Mouse (Mus musculus) T-helper 2 cell (primary cell): ENCODE results near the gene Nfia.

Experiments
- in situ Hi-C: fragments of 300-600 bp; cut with MboI, MseI; formaldehyde crosslinking; loops from one replicate; pipeline ENCODE4 v1.15.1; 2025; ENCODE audit warnings: high pct_unique_total_duplicates

The Nfia gene

DNA sequence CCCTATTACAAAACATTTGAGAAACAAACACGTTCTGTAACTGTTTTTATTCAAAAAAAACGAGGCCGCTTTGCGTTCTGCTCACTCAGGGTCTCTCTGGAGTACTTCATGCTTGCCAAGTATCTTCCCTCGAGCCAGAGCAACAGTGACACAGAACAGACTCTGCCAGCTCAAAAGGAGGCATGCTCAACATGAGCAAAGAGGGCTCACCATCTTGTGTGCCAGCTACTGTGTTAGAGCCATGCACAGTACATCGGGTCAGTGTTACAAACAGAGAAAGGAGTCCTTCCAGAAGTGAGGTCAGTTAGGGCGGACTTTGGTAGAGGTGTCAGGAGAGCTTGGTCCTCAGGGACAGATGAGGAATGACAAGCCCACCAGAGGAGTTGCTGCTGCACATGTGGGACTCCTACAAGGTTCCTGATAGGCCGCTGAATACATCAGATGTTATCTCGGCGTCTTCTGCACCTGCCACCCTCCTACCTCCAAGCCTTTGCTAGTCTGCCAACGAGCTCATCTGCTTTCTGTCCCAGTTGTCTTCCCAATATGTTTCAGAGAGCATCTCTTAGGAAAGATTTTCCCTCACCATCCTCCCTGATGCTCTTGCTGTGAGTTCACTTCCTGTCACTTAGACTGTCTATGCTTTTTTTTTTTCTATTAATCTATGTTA, 224.8 kb downstream of the Nfia start:
- in situ Hi-C loops, result no loop called here

- in situ Hi-C loops, result no loop called here
These were observed 229.7 kb downstream of the Nfia start for GRCm38 (mm10) chr4:98002206-98002605.

DNA sequence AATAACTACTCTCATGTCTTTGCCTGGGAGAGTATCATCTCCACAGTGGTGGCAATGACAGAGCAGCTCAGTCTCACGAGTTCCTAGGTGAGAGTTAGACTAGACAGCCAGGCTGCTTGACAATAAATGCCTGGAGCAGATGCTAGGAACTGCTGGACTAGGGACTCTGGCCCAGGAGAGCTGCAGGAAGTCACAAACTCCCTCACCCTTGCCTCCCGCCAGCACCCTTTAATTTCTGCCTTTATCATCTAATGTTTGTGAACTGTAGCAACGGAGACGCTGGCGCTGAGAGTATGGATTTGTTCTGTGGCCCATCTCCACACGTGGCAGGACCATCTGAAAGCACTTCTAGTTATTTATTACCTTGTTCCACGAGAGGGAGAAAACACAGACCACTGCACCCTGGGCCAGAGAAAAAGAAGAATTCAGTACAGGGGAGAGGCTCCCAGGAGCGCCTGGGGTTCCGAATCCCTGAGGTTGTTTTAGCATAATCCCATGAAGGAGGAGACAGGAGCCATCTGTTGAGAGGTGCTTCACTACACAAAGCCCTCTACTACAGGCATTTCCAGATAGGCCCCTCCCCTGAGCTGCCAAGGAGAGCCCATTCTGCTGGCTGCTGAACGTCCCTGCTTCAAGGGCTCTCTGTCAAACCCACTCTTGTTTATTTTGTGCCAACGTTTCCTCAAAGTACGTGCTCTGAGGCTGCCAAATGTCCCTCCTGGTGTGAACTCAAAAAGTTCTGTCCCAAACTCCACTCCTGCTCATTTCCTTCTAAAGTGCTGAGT, 231.0 kb downstream of the Nfia start:
- in situ Hi-C loops, result no loop called here

GRCm38 (mm10) chr4:98004108-98004625, 231.6 kb downstream of the Nfia start:
- in situ Hi-C loops, result no loop called here

GRCm38 (mm10) chr4:98004986-98005385, 232.5 kb downstream of the Nfia start:
- in situ Hi-C loops, result no loop called here

DNA sequence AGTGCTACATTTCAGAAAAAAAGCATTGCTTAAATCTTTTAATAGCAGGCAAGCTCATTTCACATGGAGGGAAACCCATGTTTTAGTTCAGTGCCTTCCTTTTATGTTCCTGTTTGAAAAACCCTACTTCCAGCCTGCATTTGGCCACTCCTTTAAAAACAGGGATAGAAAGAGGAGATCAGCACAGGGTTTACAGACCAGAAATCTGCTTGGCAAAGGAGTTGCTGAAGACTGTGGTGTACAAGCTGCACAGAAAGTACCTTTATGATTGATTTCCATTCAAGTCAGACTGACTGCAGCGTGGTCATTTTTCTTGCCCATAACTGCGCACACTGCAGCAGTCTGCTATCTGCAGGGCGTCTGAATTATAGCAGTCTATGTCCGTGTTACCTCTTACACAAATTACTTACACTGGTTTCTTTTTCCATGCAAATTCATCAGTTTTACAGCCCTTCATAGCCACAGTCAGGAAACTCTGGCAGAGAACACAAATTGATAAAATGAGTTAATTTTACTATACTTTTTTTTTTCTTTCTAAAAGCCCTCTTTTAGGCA, 236.4 kb downstream of the Nfia start:
- in situ Hi-C loops, result no loop called here

GRCm38 (mm10) chr4:98009966-98010365, 237.4 kb downstream of the Nfia start:
- in situ Hi-C loops, result no loop called here

DNA sequence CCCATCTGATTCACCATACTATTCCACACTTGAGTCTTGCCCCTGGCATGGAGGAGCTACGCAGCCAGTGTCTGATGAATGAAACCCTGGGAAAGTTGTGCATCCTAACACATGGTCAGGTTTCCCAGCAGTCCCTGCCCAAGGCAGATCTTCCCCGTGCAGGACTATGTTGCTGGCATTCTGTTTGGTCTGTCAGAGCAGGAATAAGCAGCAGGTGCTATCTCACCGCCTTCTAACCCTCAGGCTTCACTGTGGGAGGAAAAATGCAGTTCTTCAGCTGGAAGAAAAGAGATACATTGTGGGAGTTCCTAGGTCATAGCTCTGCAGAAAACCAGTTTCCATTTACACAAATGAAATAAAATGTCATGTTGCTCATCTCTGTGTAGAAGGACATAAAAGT, 247.3 kb downstream of the Nfia start:
- in situ Hi-C loops, result no loop called here

- in situ Hi-C loops, result no loop called here
These were observed 248.3 kb downstream of the Nfia start for GRCm38 (mm10) chr4:98020836-98021235.

GRCm38 (mm10) chr4:98023245-98023792, 250.8 kb downstream of the Nfia start:
- in situ Hi-C loops, result no loop called here

GRCm38 (mm10) chr4:98027412-98027811, 254.9 kb downstream of the Nfia start:
- in situ Hi-C loops, result no loop called here

DNA sequence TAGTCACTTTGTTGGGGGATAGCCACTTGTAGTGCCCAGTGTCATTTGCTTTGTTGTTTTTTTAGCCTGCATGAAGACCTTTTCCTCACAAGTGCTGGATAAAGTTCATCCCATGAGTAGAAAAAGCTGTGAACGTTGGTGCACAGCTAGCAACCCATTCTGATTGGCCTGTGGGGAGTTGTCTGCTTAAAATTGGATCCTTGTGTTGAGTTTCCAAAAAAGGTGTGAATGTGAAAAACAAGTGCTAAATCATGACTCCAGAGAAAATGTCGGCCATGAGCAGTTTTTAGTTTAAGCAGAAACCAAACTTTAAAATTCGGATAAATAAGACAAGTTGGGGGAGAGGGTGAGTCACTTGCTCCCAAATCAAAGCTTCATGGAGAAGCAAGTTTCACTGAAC, 259.3 kb downstream of the Nfia start:
- in situ Hi-C loops, result no loop called here

DNA sequence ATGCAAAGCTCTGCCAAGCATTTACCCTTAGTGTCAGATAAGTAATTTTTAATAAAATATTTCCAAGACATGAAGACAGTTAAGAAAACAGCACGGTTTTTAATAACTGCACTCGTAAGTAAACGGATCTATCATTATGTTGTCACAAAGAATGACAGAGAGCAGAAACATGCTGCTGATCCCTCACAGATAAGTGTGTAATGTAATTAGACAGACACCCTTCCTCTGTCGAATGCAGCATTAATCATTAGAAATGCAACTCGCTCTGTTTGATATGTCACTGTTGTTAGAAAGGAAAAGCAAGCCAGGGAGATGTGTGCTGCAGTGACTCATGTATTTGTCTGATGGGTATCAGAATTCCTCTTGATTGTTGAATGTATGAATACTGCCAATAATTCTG, 259.8 kb downstream of the Nfia start:
- in situ Hi-C loops, result no loop called here

- in situ Hi-C loops, result no loop called here
These were observed 266.6 kb downstream of the Nfia start for GRCm38 (mm10) chr4:98039095-98039494.

GRCm38 (mm10) chr4:98040179-98040578, 267.6 kb downstream of the Nfia start:
- in situ Hi-C loops, result no loop called here

- in situ Hi-C loops, result no loop called here
These were observed 272.1 kb downstream of the Nfia start for GRCm38 (mm10) chr4:98044611-98045010.

GRCm38 (mm10) chr4:98047369-98047768, 274.8 kb downstream of the Nfia start:
- in situ Hi-C loops, result no loop called here

DNA sequence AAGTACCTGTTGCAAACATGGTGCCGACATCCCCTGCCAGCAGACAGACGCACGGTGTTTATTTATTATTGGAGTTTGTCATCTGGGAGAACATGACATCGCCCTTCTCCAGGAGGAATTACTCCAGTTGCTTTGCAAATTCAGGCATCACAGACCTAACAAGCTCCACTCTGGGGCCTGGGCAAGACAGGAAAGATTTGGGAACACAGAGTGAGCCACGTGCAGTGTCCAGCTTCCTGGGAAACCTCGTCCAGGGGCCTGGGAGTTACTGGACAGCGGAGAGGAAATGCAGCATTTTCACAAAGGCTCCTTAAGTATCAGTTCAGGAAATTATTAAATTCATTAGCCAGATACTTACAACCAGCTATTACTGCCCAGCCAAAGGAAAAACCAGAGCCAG, 277.1 kb downstream of the Nfia start:
- in situ Hi-C loops, result no loop called here

GRCm38 (mm10) chr4:98050003-98050620, 277.6 kb downstream of the Nfia start:
- in situ Hi-C loops, result loop anchor here (10.0 kb wide), 1 partner anchor 745 kb away; no protein-coding TSS in a partner anchor

- in situ Hi-C loops, result loop anchor here (10.0 kb wide), 1 partner anchor 746 kb away; no protein-coding TSS in a partner anchor
These were observed 278.2 kb downstream of the Nfia start for GRCm38 (mm10) chr4:98050781-98051180.

- in situ Hi-C loops, result loop anchor here (10.0 kb wide), 1 partner anchor 747 kb away; no protein-coding TSS in a partner anchor
These were observed 278.8 kb downstream of the Nfia start for GRCm38 (mm10) chr4:98051326-98051725.

DNA sequence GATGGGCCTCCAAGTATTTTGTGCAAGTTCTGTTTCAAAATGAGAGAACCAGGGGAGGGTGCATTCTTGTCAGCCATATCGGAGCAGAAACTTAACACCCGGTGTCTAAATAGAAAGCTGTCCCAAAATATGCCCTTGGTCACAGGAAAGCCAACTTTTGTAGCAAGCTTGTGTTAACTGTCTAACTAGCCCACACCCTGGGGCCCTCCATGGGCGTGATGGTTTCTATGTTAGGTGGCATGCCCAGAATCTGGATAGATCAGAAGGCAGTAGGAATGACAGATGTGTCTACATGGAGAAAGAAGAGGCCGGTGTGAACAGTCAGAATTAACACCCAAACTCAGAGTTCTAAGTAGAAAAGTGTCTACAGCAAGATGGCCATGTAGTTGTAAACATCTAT, 282.5 kb downstream of the Nfia start:
- in situ Hi-C loops, result loop anchor here (10.0 kb wide), 1 partner anchor 750 kb away; no protein-coding TSS in a partner anchor
